Mouse (Mus musculus): ENCODE results near the gene Wdr62.

Wdr62 gene

DNA sequence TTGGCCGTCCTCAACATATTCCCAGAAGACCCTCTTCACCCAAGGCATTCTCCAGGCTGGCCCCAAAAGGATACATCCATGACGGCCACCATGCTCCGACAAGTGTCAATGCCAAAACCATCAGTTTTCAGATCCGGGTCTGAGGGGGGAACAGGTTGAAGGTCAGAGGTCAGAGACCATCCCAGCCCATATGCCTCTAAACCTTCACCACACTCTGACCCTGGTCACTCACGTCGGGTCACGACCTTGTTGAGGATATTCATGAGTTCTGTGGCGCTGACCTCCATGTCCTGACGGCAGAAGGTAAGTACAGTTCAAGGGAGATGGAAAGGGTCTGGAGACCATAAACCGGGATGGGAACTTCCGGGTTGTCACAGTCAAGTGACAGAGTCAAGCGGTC, 88.1 kb downstream of the Wdr62 start:
- in situ Hi-C loops (cut with MboI; ENCODE audit: unreplicated experiment in 2 of 2) = no loop called here
